Mouse (Mus musculus) forebrain, embryonic 15.5 days (tissue): ENCODE results near the gene Cdk14. TPM values are rescaled to one million over a fixed set of nuclear protein-coding genes. Genes with fewer than 3 reads are reported as not detected.

Experiments
- ATAC-seq: fragments of 200-750 bp; cut with Nextera tagmentation; replicated peaks from 2 replicates; pipeline ENCODE4 v1.8.0; 2017; ENCODE audit warnings: mild to moderate bottlenecking, moderate TSS enrichment, moderate library complexity
- H3K27ac ChIP-seq: fragments of 300-500 bp; sonication (generic); replicated peaks from 2 replicates; pipeline ENCODE4 v1.5.1; 2015; ENCODE audit warnings: mild to moderate bottlenecking, inconsistent platforms
- H3K27me3 ChIP-seq: fragments of 300-500 bp; sonication (generic); 2 replicates; pipeline ENCODE4 v1.6.1; 2015; ENCODE audit warnings: inconsistent platforms
- H3K36me3 ChIP-seq: fragments of 300-500 bp; sonication (generic); 2 replicates; pipeline ENCODE4 v1.6.1; 2015; ENCODE audit warnings: mild to moderate bottlenecking, inconsistent platforms
- H3K4me1 ChIP-seq: fragments of 300-500 bp; sonication (generic); 2 replicates; pipeline ENCODE4 v1.6.1; 2015; ENCODE audit warnings: inconsistent platforms
- H3K4me2 ChIP-seq: fragments of 300-500 bp; sonication (generic); replicated peaks from 2 replicates; pipeline ENCODE4 v1.6.1; 2015; ENCODE audit warnings: mild to moderate bottlenecking, inconsistent platforms
- H3K4me3 ChIP-seq: fragments of 300-500 bp; sonication (generic); 2 replicates; pipeline ENCODE4 v1.5.1; 2015; ENCODE audit warnings: mild to moderate bottlenecking, inconsistent platforms
- H3K9ac ChIP-seq: fragments of 300-500 bp; sonication (generic); replicated peaks from 2 replicates; pipeline ENCODE4 v1.6.1; 2015; ENCODE audit warnings: mild to moderate bottlenecking, inconsistent platforms
- H3K9me3 ChIP-seq: fragments of 300-500 bp; sonication (generic); 2 replicates; pipeline ENCODE4 v1.6.1; 2016; ENCODE audit warnings: inconsistent platforms
- WGBS: fragments of 180-500 bp; shearing (Covaris S2); methylation state at CpG from one replicate; pipeline ENCODE4 v1.1.7; 2015; ENCODE audit warnings: mixed read lengths; 5-methylcytosine and 5-hydroxymethylcytosine counted together
- polyA plus RNA-seq: library from polyadenylated mRNA; unstranded; fragments of >200 nt; fragmentation: Nextera tagmentation; extraction: Ambion mirVana; gene quantifications from 2 replicates; pipeline ENCODE4 v1.2.1, GENCODE M21; 2015

Cdk14 gene
- polyA plus RNA-seq, 1 experiment from 2014 or later = 34.4 TPM

- WGBS = 78% methylated on average over 1 of the region's 1 CpGs
- H3K4me2 ChIP-seq = no peak overlapping the region
- no peak overlapping the region for H3K9ac ChIP-seq
- no peaks in the 10 kb centered on the region for H3K4me1 ChIP-seq
- no peak for ATAC-seq
- H3K36me3 ChIP-seq = no peaks in the 10 kb centered on the region
- H3K9me3 ChIP-seq = no peaks in the 10 kb centered on the region
- no peaks in the 10 kb centered on the region for H3K27me3 ChIP-seq
- H3K27ac ChIP-seq = no peak overlapping the region
- no peak overlapping the region for H3K4me3 ChIP-seq
Observed at GRCm38 (mm10) chr5:4973408-4973807, 446.7 kb downstream of the Cdk14 start.

- peak; percentile 92 for ATAC-seq
- H3K4me3 ChIP-seq = no peak overlapping the region
- no peak overlapping the region for H3K4me2 ChIP-seq
- peak overlapping the region; percentile 49; the same call in 1 of the 2 replicates for H3K27ac ChIP-seq
- no peaks in the 10 kb centered on the region for H3K36me3 ChIP-seq
- H3K4me1 ChIP-seq = peaks cover 11% of the 10 kb centered on the region
- 51% methylated on average over 15 of the region's 15 CpGs for WGBS
- H3K9me3 ChIP-seq = no peaks in the 10 kb centered on the region
- no peak overlapping the region for H3K9ac ChIP-seq
- no peaks in the 10 kb centered on the region for H3K27me3 ChIP-seq
Observed at GRCm38 (mm10) chr5:4962063-4962610, 458.0 kb downstream of the Cdk14 start.

GRCm38 (mm10) chr5:4961636-4962035 lies 458.5 kb downstream of the Cdk14 start:
- Histone ChIP-seq H3K9ac (no peak overlapping the region), H3K27ac (no peak overlapping the region), H3K36me3 (no peaks in the 10 kb centered on the region), H3K4me2 (no peak overlapping the region), H3K4me3 (no peak overlapping the region), H3K9me3 (no peaks in the 10 kb centered on the region), H3K27me3 (no peaks in the 10 kb centered on the region), H3K4me1 (peaks cover 11% of the 10 kb centered on the region)
- ATAC-seq = 0 out of 2 replicates have a peak, but pooled peaks have one; percentile 5
- 96% methylated on average over 1 of the region's 1 CpGs for WGBS

GRCm38 (mm10) chr5:4959446-4959845 lies 460.7 kb downstream of the Cdk14 start:
- no peak overlapping the region for H3K4me3 ChIP-seq
- 25% methylated on average over 5 of the region's 5 CpGs for WGBS
- no peak for ATAC-seq

GRCm38 (mm10) chr5:4955993-4956392 lies 464.1 kb downstream of the Cdk14 start:
- H3K9me3 ChIP-seq = no peaks in the 10 kb centered on the region
- H3K4me3 ChIP-seq = no peak overlapping the region
- H3K4me1 ChIP-seq = peaks cover 4% of the 10 kb centered on the region; the same call in 1 of the 2 replicates
- WGBS = 84% methylated on average over 7 of the region's 7 CpGs
- H3K27me3 ChIP-seq = no peaks in the 10 kb centered on the region
- H3K27ac ChIP-seq = no peak overlapping the region
- ATAC-seq = no peak
- H3K36me3 ChIP-seq = no peaks in the 10 kb centered on the region
- no peak overlapping the region for H3K9ac ChIP-seq
- no peak overlapping the region for H3K4me2 ChIP-seq

More at GRCm38 (mm10) chr5:4959446-4959845, 460.7 kb downstream of the Cdk14 start:
- Histone ChIP-seq H3K4me1 (peaks cover 11% of the 10 kb centered on the region), H3K9ac (no peak overlapping the region), H3K27ac (no peak overlapping the region), H3K36me3 (no peaks in the 10 kb centered on the region), H3K4me2 (no peak overlapping the region), H3K9me3 (no peaks in the 10 kb centered on the region), H3K27me3 (no peaks in the 10 kb centered on the region)

- Histone ChIP-seq H3K9ac (no peak overlapping the region), H3K36me3 (no peaks in the 10 kb centered on the region), H3K4me2 (no peak overlapping the region), H3K4me3 (no peak overlapping the region), H3K27me3 (no peaks in the 10 kb centered on the region), H3K4me1 (peaks cover 4% of the 10 kb centered on the region; the same call in 1 of the 2 replicates), H3K27ac (no peak overlapping the region), H3K9me3 (no peaks in the 10 kb centered on the region)
- ATAC-seq = no peak
- WGBS = 81% methylated on average over 2 of the region's 2 CpGs
Observed at GRCm38 (mm10) chr5:4955392-4955791, 464.7 kb downstream of the Cdk14 start.

GRCm38 (mm10) chr5:4949433-4949832 lies 470.7 kb downstream of the Cdk14 start:
- 80% methylated on average over 7 of the region's 7 CpGs for WGBS
- Histone ChIP-seq H3K4me3 (no peak overlapping the region), H3K36me3 (no peaks in the 10 kb centered on the region)

GRCm38 (mm10) chr5:4948090-4948954 lies 471.8 kb downstream of the Cdk14 start:
- peak; percentile 75 for ATAC-seq
- 37% methylated on average over 3 of the region's 3 CpGs for WGBS
- no peak overlapping the region for H3K27ac ChIP-seq

More at GRCm38 (mm10) chr5:4949433-4949832, 470.7 kb downstream of the Cdk14 start:
- Histone ChIP-seq H3K27ac (no peak overlapping the region), H3K9ac (no peak overlapping the region), H3K4me1 (peaks cover 3% of the 10 kb centered on the region; the same call in 1 of the 2 replicates), H3K9me3 (no peaks in the 10 kb centered on the region), H3K4me2 (no peak overlapping the region), H3K27me3 (no peaks in the 10 kb centered on the region)
- ATAC-seq = no peak

GRCm38 (mm10) chr5:4935131-4935530 lies 485.0 kb downstream of the Cdk14 start:
- Histone ChIP-seq H3K9me3 (no peaks in the 10 kb centered on the region), H3K27ac (no peak overlapping the region), H3K4me2 (no peak overlapping the region), H3K9ac (no peak overlapping the region), H3K4me3 (no peak overlapping the region), H3K36me3 (no peaks in the 10 kb centered on the region), H3K4me1 (no peaks in the 10 kb centered on the region), H3K27me3 (no peaks in the 10 kb centered on the region)
- WGBS = 57% methylated on average over 1 of the region's 1 CpGs
- ATAC-seq = no peak

More at GRCm38 (mm10) chr5:4948090-4948954, 471.8 kb downstream of the Cdk14 start:
- Histone ChIP-seq H3K9me3 (no peaks in the 10 kb centered on the region), H3K4me1 (peaks cover 3% of the 10 kb centered on the region; the same call in 1 of the 2 replicates), H3K27me3 (no peaks in the 10 kb centered on the region), H3K4me2 (no peak overlapping the region), H3K4me3 (no peak overlapping the region), H3K36me3 (no peaks in the 10 kb centered on the region), H3K9ac (no peak overlapping the region)

- no peaks in the 10 kb centered on the region for H3K36me3 ChIP-seq
- no peak overlapping the region for H3K4me2 ChIP-seq
- no peak overlapping the region for H3K9ac ChIP-seq
- H3K27ac ChIP-seq = no peak overlapping the region
- WGBS = 84% methylated on average over 6 of the region's 6 CpGs
- H3K4me3 ChIP-seq = no peak overlapping the region
- no peaks in the 10 kb centered on the region for H3K9me3 ChIP-seq
- no peak for ATAC-seq
- no peaks in the 10 kb centered on the region for H3K27me3 ChIP-seq
- H3K4me1 ChIP-seq = peaks cover 6% of the 10 kb centered on the region
Observed at GRCm38 (mm10) chr5:4934491-4934890, 485.6 kb downstream of the Cdk14 start.

GRCm38 (mm10) chr5:4931539-4932143 lies 488.5 kb downstream of the Cdk14 start:
- Histone ChIP-seq H3K9ac (no peak overlapping the region), H3K4me1 (peaks cover 9% of the 10 kb centered on the region), H3K27me3 (no peaks in the 10 kb centered on the region), H3K9me3 (no peaks in the 10 kb centered on the region), H3K36me3 (no peaks in the 10 kb centered on the region), H3K4me3 (no peak overlapping the region), H3K27ac (no peak overlapping the region), H3K4me2 (no peak overlapping the region)
- ATAC-seq = no peak
- WGBS = 85% methylated on average over 8 of the region's 8 CpGs

GRCm38 (mm10) chr5:4929628-4930027 lies 490.5 kb downstream of the Cdk14 start:
- H3K4me3 ChIP-seq = no peak overlapping the region
- H3K27me3 ChIP-seq = no peaks in the 10 kb centered on the region
- 0 out of 2 replicates have a peak, but pooled peaks have one; percentile 48 for ATAC-seq
- H3K4me2 ChIP-seq = no peak overlapping the region
- peaks cover 9% of the 10 kb centered on the region for H3K4me1 ChIP-seq
- no peaks in the 10 kb centered on the region for H3K9me3 ChIP-seq
- H3K9ac ChIP-seq = no peak overlapping the region
- 0 out of 2 replicates have a peak overlapping the region, but pooled peaks have one; percentile 25 for H3K27ac ChIP-seq
- WGBS = 39% methylated on average over 3 of the region's 3 CpGs
- H3K36me3 ChIP-seq = no peaks in the 10 kb centered on the region
